Mouse (Mus musculus): ENCODE measurements around the gene Klhl3. TPM values are rescaled to one million over a fixed set of nuclear protein-coding genes. Genes with fewer than 3 reads are reported as not detected.

Klhl3 gene
- polyA plus RNA-seq (2016; fragmentation: Nextera tagmentation; extraction: Ambion mirVana), result 4.4 and 4.5 TPM in 2 replicates

DNA sequence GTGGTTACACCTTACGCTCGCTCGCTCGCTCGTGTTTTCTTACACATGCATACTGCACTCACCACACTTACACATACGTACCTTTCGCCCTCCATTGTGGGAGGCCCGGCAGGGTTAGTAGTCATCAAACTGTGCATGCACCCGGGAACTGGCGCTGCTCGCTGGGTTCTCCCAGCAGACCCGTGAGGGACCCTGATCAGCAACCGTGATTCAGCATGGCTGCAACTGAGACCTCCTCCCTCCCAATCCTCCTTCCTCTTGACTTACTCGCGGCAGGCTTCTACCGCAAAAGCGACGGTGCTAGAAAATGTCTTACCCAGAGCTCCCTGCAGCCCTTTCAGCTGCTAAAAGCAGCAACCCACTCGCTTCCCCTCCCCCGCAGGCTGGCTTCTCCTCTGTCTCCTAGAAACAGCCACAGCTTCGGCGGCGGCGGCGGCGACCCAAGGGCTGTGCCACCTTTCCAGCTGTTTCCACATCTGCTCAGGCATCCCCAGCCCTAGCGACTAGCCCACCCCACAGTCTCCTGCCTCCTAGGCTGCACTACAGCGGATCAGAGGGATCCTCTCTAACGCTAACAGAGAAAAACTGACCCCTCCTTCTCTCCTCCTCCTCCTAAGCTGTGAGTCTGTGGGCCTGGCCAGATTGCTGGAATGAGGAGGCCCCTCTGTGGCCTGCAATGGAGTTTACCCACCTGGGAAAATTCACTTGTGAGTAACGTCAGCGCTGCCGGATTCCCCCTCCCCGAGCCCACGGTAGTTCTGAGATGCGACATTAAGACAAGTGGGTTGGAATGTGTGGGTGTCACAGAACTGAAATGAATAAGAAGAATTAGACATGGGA, at the start of gene Klhl3:
Gene Klhl3 (minus strand): TSS at position 532 of the 840 bp plus-strand sequence.
- Histone ChIP-seq H3K36me3 (no peaks in the 10 kb centered on the region), H3K27me3 (replicated peaks) (no peaks in the 10 kb centered on the region), H3K4me2 (peak within 1 kb of the TSS; percentile 85), H3K4me1 (replicated peaks) (peaks cover 18% of the 10 kb centered on the region), H3K9ac (peak within 1 kb of the TSS; percentile 74), H3K4me3 (peak within 1 kb of the TSS; percentile 55), H3K9me3 (replicated peaks) (no peaks in the 10 kb centered on the region), H3K27ac (ENCODE audit: poor library complexity, severe bottlenecking) (peak within 1 kb of the TSS; percentile 41)
- ATAC-seq (ENCODE audit: insufficient number of reproducible peaks, low FRiP score), result peak; percentile 80
- 1% methylated on average over 35 of the region's 35 CpGs for WGBS

DNA sequence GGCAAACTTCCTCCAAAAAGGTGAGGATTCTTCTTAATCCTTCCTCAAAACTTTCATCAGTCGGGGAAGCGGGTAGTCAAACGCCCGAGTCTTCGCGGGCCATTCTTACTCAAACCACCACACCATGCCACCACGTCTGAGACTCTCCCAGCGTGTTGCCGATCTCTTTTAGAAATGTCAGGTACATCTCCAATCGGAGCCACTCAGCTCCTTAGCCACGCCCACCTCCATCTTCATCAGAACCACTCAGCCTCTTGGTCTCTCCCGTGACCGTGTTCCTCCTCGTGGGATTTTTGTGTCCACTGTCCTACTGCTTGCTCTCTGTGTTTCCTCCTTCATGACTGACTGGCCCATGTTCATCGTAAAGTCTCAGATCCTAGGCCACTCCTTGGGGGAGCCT, 47.4 kb upstream of the Klhl3 start:
- Histone ChIP-seq H3K9me3 (replicated peaks) (peaks cover 15% of the 10 kb centered on the region), H3K27me3 (replicated peaks) (no peaks in the 10 kb centered on the region), H3K4me2 (no peak overlapping the region), H3K9ac (no peak overlapping the region), H3K4me1 (replicated peaks) (peaks cover 12% of the 10 kb centered on the region), H3K36me3 (peaks cover 47% of the 10 kb centered on the region), H3K4me3 (no peak overlapping the region), H3K27ac (ENCODE audit: poor library complexity, severe bottlenecking) (no peak overlapping the region)
- WGBS, result 94% methylated on average over 15 of the region's 15 CpGs
- ATAC-seq (ENCODE audit: insufficient number of reproducible peaks, low FRiP score), result no peak

DNA sequence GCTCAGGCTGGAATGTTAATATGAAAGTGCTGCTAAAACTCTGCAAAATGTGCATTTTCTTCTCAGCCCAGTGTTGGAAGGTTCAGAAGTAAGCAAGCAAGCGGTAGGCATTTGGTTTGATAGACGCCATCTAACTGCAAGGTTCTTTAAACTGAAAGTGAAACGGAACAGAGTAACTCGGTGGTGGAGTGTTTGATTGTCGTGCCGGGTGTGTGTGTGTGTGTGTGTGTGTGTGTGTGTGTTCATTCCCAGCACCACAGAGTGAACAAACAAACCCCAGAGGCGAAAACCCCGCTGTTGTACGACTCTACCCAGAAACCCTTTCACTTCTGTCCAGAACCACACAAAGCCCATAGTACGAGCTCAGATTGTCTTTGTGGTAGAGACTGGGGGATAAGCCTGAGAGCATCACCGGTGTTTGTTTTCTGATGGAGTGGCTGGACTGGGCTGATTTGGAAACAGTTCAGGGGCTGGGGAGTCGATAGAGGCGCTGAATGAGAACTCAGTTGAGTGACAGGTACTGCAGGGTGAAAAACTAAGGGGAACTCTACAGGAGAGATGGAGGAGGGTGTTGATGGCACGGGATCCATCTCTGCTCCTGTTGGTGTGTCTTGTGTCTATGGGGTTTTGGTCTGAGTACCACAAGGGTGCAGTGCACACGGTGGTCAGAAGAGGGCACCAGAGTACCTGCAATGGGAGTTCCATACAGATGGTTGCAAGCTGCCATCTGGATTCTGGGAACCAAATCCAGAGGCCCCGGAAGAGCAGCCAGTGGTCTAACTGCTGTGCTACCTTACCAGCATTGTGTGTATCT, 44.9 kb upstream of the Klhl3 start:
- ATAC-seq (ENCODE audit: insufficient number of reproducible peaks, low FRiP score), result peak; percentile 52
- Histone ChIP-seq H3K36me3 (peaks cover 30% of the 10 kb centered on the region), H3K27me3 (replicated peaks) (no peaks in the 10 kb centered on the region), H3K27ac (ENCODE audit: poor library complexity, severe bottlenecking) (0 out of 2 replicates have a peak overlapping the region, but pooled peaks have one; percentile 18), H3K4me1 (replicated peaks) (peaks cover 12% of the 10 kb centered on the region), H3K9ac (peak overlapping the region; percentile 82), H3K4me2 (peak overlapping the region; percentile 92), H3K4me3 (peak overlapping the region; percentile 89), H3K9me3 (replicated peaks) (peaks cover 15% of the 10 kb centered on the region)
- 9% methylated on average over 16 of the region's 16 CpGs for WGBS

GRCm38 (mm10) chr13:58157447-58158098, 44.2 kb upstream of the Klhl3 start, which contains the start of gene Idnk:
TSS of gene Idnk (plus strand) at chr13:58157649.
- H3K4me1 ChIP-seq (replicated peaks), result peaks cover 12% of the 10 kb centered on the region
- H3K9me3 ChIP-seq (replicated peaks), result peaks cover 13% of the 10 kb centered on the region
- peak within 1 kb of the TSS; percentile 57 for H3K27ac ChIP-seq (ENCODE audit: poor library complexity, severe bottlenecking)
- H3K9ac ChIP-seq, result peak within 1 kb of the TSS; percentile 82
- ATAC-seq (ENCODE audit: insufficient number of reproducible peaks, low FRiP score), result peak; percentile 90
- H3K4me3 ChIP-seq, result peak within 1 kb of the TSS; percentile 89
- peak within 1 kb of the TSS; percentile 92 for H3K4me2 ChIP-seq
- no peaks in the 10 kb centered on the region for H3K27me3 ChIP-seq (replicated peaks)
- under 1% methylated on average over 30 of the region's 30 CpGs for WGBS
- peaks cover 25% of the 10 kb centered on the region for H3K36me3 ChIP-seq

GRCm38 (mm10) chr13:58157036-58157435, 43.6 kb upstream of the Klhl3 start:
- no peak; the same call in 1 of the 2 replicates for ATAC-seq (ENCODE audit: insufficient number of reproducible peaks, low FRiP score)
- no peak overlapping the region for H3K27ac ChIP-seq (ENCODE audit: poor library complexity, severe bottlenecking)
- H3K4me3 ChIP-seq, result peak overlapping the region; percentile 89
- peak overlapping the region; percentile 92 for H3K4me2 ChIP-seq
- peak overlapping the region; percentile 43; the same call in 1 of the 2 replicates for H3K9ac ChIP-seq
- 15% methylated on average over 8 of the region's 8 CpGs for WGBS
- H3K27me3 ChIP-seq (replicated peaks), result no peaks in the 10 kb centered on the region
- H3K4me1 ChIP-seq (replicated peaks), result peaks cover 12% of the 10 kb centered on the region
- peaks cover 9% of the 10 kb centered on the region for H3K9me3 ChIP-seq (replicated peaks)
- H3K36me3 ChIP-seq, result peaks cover 21% of the 10 kb centered on the region

DNA sequence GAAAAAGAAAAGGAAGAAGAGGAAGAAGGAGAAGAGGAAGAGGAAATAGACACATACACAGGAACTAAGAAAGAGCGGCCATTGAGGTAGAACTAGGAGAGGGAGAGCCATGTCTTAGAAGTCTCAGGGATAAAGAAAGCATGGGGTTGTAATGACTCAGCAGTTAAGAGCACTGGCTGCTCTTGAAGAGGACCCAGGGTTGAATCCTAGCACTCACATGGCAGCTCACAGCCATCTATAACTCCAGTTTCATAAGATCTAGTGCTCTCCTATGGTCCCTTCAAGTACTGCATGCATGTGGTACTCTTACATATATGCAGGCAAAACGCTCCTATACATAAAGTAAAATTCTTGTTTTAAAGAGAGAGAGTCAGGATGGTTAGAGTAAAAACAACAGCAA, 42.6 kb upstream of the Klhl3 start:
- WGBS, result 84% methylated on average over 2 of the region's 2 CpGs
- H3K9me3 ChIP-seq (replicated peaks), result peaks cover 2% of the 10 kb centered on the region
- H3K4me3 ChIP-seq, result no peak overlapping the region
- no peak overlapping the region for H3K4me2 ChIP-seq
- no peak overlapping the region for H3K27ac ChIP-seq (ENCODE audit: poor library complexity, severe bottlenecking)
- H3K9ac ChIP-seq, result no peak overlapping the region
- no peak for ATAC-seq (ENCODE audit: insufficient number of reproducible peaks, low FRiP score)
- H3K27me3 ChIP-seq (replicated peaks), result no peaks in the 10 kb centered on the region
- H3K4me1 ChIP-seq (replicated peaks), result peaks cover 12% of the 10 kb centered on the region
- peaks cover 13% of the 10 kb centered on the region for H3K36me3 ChIP-seq

DNA sequence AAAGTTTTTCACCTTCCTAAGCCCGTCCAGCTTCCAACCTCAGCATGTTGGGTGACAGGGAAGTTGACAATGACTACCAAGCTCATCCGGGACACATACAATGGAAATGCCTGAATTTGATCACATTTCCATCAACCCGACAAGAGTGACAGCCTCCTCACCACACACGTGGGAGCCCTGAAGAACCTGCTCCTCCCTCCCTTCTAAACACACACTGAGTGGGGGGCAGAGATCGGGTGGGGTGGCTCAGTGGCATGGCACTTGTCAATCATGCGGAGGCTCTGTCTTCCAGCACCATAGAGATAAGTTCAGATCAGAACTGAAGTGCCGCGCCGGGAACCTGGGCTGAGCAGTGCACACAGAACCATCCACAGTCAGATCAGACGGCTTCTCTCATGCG, 37.0 kb upstream of the Klhl3 start:
- H3K4me2 ChIP-seq, result no peak overlapping the region
- H3K4me1 ChIP-seq (replicated peaks), result peaks cover 5% of the 10 kb centered on the region
- no peak for ATAC-seq (ENCODE audit: insufficient number of reproducible peaks, low FRiP score)
- H3K9me3 ChIP-seq (replicated peaks), result 0 out of 2 replicates have a peak, but pooled peaks cover 7% of the 10 kb centered on the region
- no peaks in the 10 kb centered on the region for H3K27me3 ChIP-seq (replicated peaks)
- no peak overlapping the region for H3K27ac ChIP-seq (ENCODE audit: poor library complexity, severe bottlenecking)
- WGBS, result 70% methylated on average over 11 of the region's 11 CpGs
- H3K9ac ChIP-seq, result no peak overlapping the region
- H3K4me3 ChIP-seq, result no peak overlapping the region
- no peaks in the 10 kb centered on the region for H3K36me3 ChIP-seq

GRCm38 (mm10) chr13:58149629-58150028, 36.2 kb upstream of the Klhl3 start:
- 80% methylated on average over 3 of the region's 3 CpGs for WGBS

GRCm38 (mm10) chr13:58149033-58149558, 35.7 kb upstream of the Klhl3 start:
- Histone ChIP-seq H3K4me1 (replicated peaks) (peaks cover 5% of the 10 kb centered on the region), H3K9me3 (replicated peaks) (0 out of 2 replicates have a peak, but pooled peaks cover 7% of the 10 kb centered on the region), H3K9ac (no peak overlapping the region), H3K27me3 (replicated peaks) (no peaks in the 10 kb centered on the region), H3K36me3 (no peaks in the 10 kb centered on the region), H3K27ac (ENCODE audit: poor library complexity, severe bottlenecking) (no peak overlapping the region), H3K4me3 (peak overlapping the region; percentile 40; the same call in 1 of the 2 replicates), H3K4me2 (peak overlapping the region; percentile 79)
- 27% methylated on average over 5 of the region's 5 CpGs for WGBS
- 0 out of 2 replicates have a peak, but pooled peaks have one; percentile 33 for ATAC-seq (ENCODE audit: insufficient number of reproducible peaks, low FRiP score)

More at GRCm38 (mm10) chr13:58149629-58150028, 36.2 kb upstream of the Klhl3 start:
- H3K36me3 ChIP-seq, result no peaks in the 10 kb centered on the region
- H3K4me3 ChIP-seq, result no peak overlapping the region
- 0 out of 2 replicates have a peak overlapping the region, but pooled peaks have one; percentile 79 for H3K4me2 ChIP-seq
- H3K4me1 ChIP-seq (replicated peaks), result peaks cover 5% of the 10 kb centered on the region
- no peak overlapping the region for H3K27ac ChIP-seq (ENCODE audit: poor library complexity, severe bottlenecking)
- ATAC-seq (ENCODE audit: insufficient number of reproducible peaks, low FRiP score), result no peak
- H3K9ac ChIP-seq, result no peak overlapping the region
- 0 out of 2 replicates have a peak, but pooled peaks cover 7% of the 10 kb centered on the region for H3K9me3 ChIP-seq (replicated peaks)
- no peaks in the 10 kb centered on the region for H3K27me3 ChIP-seq (replicated peaks)

- WGBS, result under 1% methylated on average over 17 of the region's 17 CpGs
- peaks cover 5% of the 10 kb centered on the region for H3K4me1 ChIP-seq (replicated peaks)
- peak overlapping the region; percentile 79 for H3K4me2 ChIP-seq
- no peaks in the 10 kb centered on the region for H3K27me3 ChIP-seq (replicated peaks)
- 0 out of 2 replicates have a peak, but pooled peaks cover 7% of the 10 kb centered on the region for H3K9me3 ChIP-seq (replicated peaks)
- H3K27ac ChIP-seq (ENCODE audit: poor library complexity, severe bottlenecking), result no peak overlapping the region
- peak overlapping the region; percentile 40; the same call in 1 of the 2 replicates for H3K9ac ChIP-seq
- ATAC-seq (ENCODE audit: insufficient number of reproducible peaks, low FRiP score), result peak; percentile 81
- peak overlapping the region; percentile 40 for H3K4me3 ChIP-seq
- no peaks in the 10 kb centered on the region for H3K36me3 ChIP-seq
Measured at GRCm38 (mm10) chr13:58148256-58148831, 35.0 kb upstream of the Klhl3 start.
